Mouse (Mus musculus): ENCODE measurements around the gene Esrrg. TPM values are rescaled to one million over a fixed set of nuclear protein-coding genes. Genes with fewer than 3 reads are reported as not detected.

Gene Esrrg
- total and polyA plus RNA-seq, 2 experiments from 2014 or later: 28.0 to 41.6 TPM

GRCm38 (mm10) chr1:187808391-187808922 is 199.9 kb downstream of the Esrrg start:
- no peak for DNase-seq (ENCODE audit: low spot score)
- no peak for ATAC-seq
- no peak overlapping the region for H3K27ac ChIP-seq

GRCm38 (mm10) chr1:187809546-187809945 is 201.0 kb downstream of the Esrrg start:
- Histone ChIP-seq H3K9ac (replicated peaks; ENCODE audit: low read length) (no peak overlapping the region), H3K4me1 (ENCODE audit: insufficient read depth, low read length) (no peaks in the 10 kb centered on the region), H3K4me3 (ENCODE audit: low read length) (no peak overlapping the region), H3K27me3 (ENCODE audit: insufficient read depth, low read length) (no peaks in the 10 kb centered on the region), H3K4me2 (ENCODE audit: low read depth, low read length) (no peak overlapping the region), H3K9me3 (ENCODE audit: low read length) (no peaks in the 10 kb centered on the region), H3K27ac (no peak overlapping the region), H3K36me3 (ENCODE audit: insufficient read depth, low read length) (no peaks in the 10 kb centered on the region)
- DNase-seq (ENCODE audit: low spot score): no peak
- no peak for ATAC-seq
- WGBS: 86% methylated on average over 3 of the region's 3 CpGs
- TF ChIP-seq CTCF (IDR thresholded peaks at IDR 0.05; ENCODE audit: low read depth): no peak

More at GRCm38 (mm10) chr1:187808391-187808922, 199.9 kb downstream of the Esrrg start:
- Histone ChIP-seq H3K4me1 (ENCODE audit: insufficient read depth, low read length) (no peaks in the 10 kb centered on the region), H3K9ac (replicated peaks; ENCODE audit: low read length) (no peak overlapping the region), H3K9me3 (ENCODE audit: low read length) (no peaks in the 10 kb centered on the region), H3K4me3 (ENCODE audit: low read length) (no peak overlapping the region), H3K36me3 (ENCODE audit: insufficient read depth, low read length) (no peaks in the 10 kb centered on the region), H3K4me2 (ENCODE audit: low read depth, low read length) (no peak overlapping the region), H3K27me3 (ENCODE audit: insufficient read depth, low read length) (no peaks in the 10 kb centered on the region)
- no peak for TF ChIP-seq CTCF (IDR thresholded peaks at IDR 0.05; ENCODE audit: low read depth)
- WGBS: 72% methylated on average over 5 of the region's 5 CpGs

GRCm38 (mm10) chr1:187819406-187819805 is 210.8 kb downstream of the Esrrg start:
- Histone ChIP-seq H3K27me3 (ENCODE audit: insufficient read depth, low read length) (no peaks in the 10 kb centered on the region), H3K4me2 (ENCODE audit: low read depth, low read length) (no peak overlapping the region), H3K9ac (replicated peaks; ENCODE audit: low read length) (no peak overlapping the region), H3K9me3 (ENCODE audit: low read length) (no peaks in the 10 kb centered on the region), H3K36me3 (ENCODE audit: insufficient read depth, low read length) (no peaks in the 10 kb centered on the region), H3K4me1 (ENCODE audit: insufficient read depth, low read length) (peaks cover 4% of the 10 kb centered on the region; the same call in 1 of the 2 replicates), H3K4me3 (ENCODE audit: low read length) (no peak overlapping the region), H3K27ac (no peak overlapping the region)
- no peak for TF ChIP-seq CTCF (IDR thresholded peaks at IDR 0.05; ENCODE audit: low read depth)
- DNase-seq (ENCODE audit: low spot score) (no peak), ATAC-seq (no peak)
- WGBS: 89% methylated on average over 5 of the region's 5 CpGs

GRCm38 (mm10) chr1:187821368-187821811 is 212.8 kb downstream of the Esrrg start:
- ATAC-seq (peak; percentile 63; the same call in 1 of the 2 replicates), DNase-seq (ENCODE audit: low spot score) (peak; percentile 54)
- H3K9me3 ChIP-seq (ENCODE audit: low read length): no peaks in the 10 kb centered on the region
- no peaks in the 10 kb centered on the region for H3K36me3 ChIP-seq (ENCODE audit: insufficient read depth, low read length)
- H3K9ac ChIP-seq (replicated peaks; ENCODE audit: low read length): no peak overlapping the region
- no peaks in the 10 kb centered on the region for H3K27me3 ChIP-seq (ENCODE audit: insufficient read depth, low read length)
- H3K4me2 ChIP-seq (ENCODE audit: low read depth, low read length): no peak overlapping the region
- H3K27ac ChIP-seq: peak overlapping the region; percentile 16; the same call in 1 of the 2 replicates
- no peak for TF ChIP-seq CTCF (IDR thresholded peaks at IDR 0.05; ENCODE audit: low read depth)
- WGBS: 55% methylated on average over 13 of the region's 13 CpGs
- H3K4me1 ChIP-seq (ENCODE audit: insufficient read depth, low read length): peaks cover 4% of the 10 kb centered on the region; the same call in 1 of the 2 replicates
- no peak overlapping the region for H3K4me3 ChIP-seq (ENCODE audit: low read length)

- Histone ChIP-seq H3K36me3 (ENCODE audit: insufficient read depth, low read length) (no peaks in the 10 kb centered on the region), H3K27ac (no peak overlapping the region), H3K9me3 (ENCODE audit: low read length) (no peaks in the 10 kb centered on the region), H3K4me2 (ENCODE audit: low read depth, low read length) (no peak overlapping the region), H3K4me1 (ENCODE audit: insufficient read depth, low read length) (peaks cover 4% of the 10 kb centered on the region; the same call in 1 of the 2 replicates), H3K4me3 (ENCODE audit: low read length) (no peak overlapping the region), H3K9ac (replicated peaks; ENCODE audit: low read length) (no peak overlapping the region), H3K27me3 (ENCODE audit: insufficient read depth, low read length) (no peaks in the 10 kb centered on the region)
- TF ChIP-seq CTCF (IDR thresholded peaks at IDR 0.05; ENCODE audit: low read depth): no peak
- no peak for ATAC-seq
- no peak for DNase-seq (ENCODE audit: low spot score)
- WGBS: 64% methylated on average over 5 of the region's 5 CpGs
Measured at GRCm38 (mm10) chr1:187823351-187823750, 214.8 kb downstream of the Esrrg start.

GRCm38 (mm10) chr1:187825421-187826097 is 217.0 kb downstream of the Esrrg start:
- no peak for TF ChIP-seq CTCF (IDR thresholded peaks at IDR 0.05; ENCODE audit: low read depth)
- WGBS: 72% methylated on average over 9 of the region's 9 CpGs
- Histone ChIP-seq H3K4me2 (ENCODE audit: low read depth, low read length) (no peak overlapping the region), H3K9ac (replicated peaks; ENCODE audit: low read length) (no peak overlapping the region), H3K9me3 (ENCODE audit: low read length) (no peaks in the 10 kb centered on the region), H3K4me3 (ENCODE audit: low read length) (no peak overlapping the region), H3K4me1 (ENCODE audit: insufficient read depth, low read length) (peaks cover 4% of the 10 kb centered on the region; the same call in 1 of the 2 replicates), H3K27ac (no peak overlapping the region), H3K36me3 (ENCODE audit: insufficient read depth, low read length) (no peaks in the 10 kb centered on the region), H3K27me3 (ENCODE audit: insufficient read depth, low read length) (no peaks in the 10 kb centered on the region)
- no peak for DNase-seq (ENCODE audit: low spot score)
- ATAC-seq: peak; percentile 27; the same call in 1 of the 2 replicates

- peaks cover 3% of the 10 kb centered on the region; the same call in 1 of the 2 replicates for H3K4me1 ChIP-seq (ENCODE audit: insufficient read depth, low read length)
- no peak overlapping the region for H3K4me3 ChIP-seq (ENCODE audit: low read length)
- no peak for DNase-seq (ENCODE audit: low spot score)
- no peak for TF ChIP-seq CTCF (IDR thresholded peaks at IDR 0.05; ENCODE audit: low read depth)
- ATAC-seq: no peak
- H3K9ac ChIP-seq (replicated peaks; ENCODE audit: low read length): no peak overlapping the region
- no peak overlapping the region for H3K27ac ChIP-seq
- H3K4me2 ChIP-seq (ENCODE audit: low read depth, low read length): no peak overlapping the region
- no peaks in the 10 kb centered on the region for H3K9me3 ChIP-seq (ENCODE audit: low read length)
- H3K36me3 ChIP-seq (ENCODE audit: insufficient read depth, low read length): no peaks in the 10 kb centered on the region
- H3K27me3 ChIP-seq (ENCODE audit: insufficient read depth, low read length): no peaks in the 10 kb centered on the region
- WGBS: 63% methylated on average over 1 of the region's 1 CpGs
Measured at GRCm38 (mm10) chr1:187826140-187826539, 217.5 kb downstream of the Esrrg start.
